Mouse (Mus musculus) layer of hippocampus, adult 9-10 months (tissue): ENCODE results near the gene Naaa.

ENCODE experiments used
- DNase-seq: peaks from one replicate; pipeline ENCODE4 v3.0.0; 2022; ENCODE audit warnings: low spot score

The Naaa gene

DNA sequence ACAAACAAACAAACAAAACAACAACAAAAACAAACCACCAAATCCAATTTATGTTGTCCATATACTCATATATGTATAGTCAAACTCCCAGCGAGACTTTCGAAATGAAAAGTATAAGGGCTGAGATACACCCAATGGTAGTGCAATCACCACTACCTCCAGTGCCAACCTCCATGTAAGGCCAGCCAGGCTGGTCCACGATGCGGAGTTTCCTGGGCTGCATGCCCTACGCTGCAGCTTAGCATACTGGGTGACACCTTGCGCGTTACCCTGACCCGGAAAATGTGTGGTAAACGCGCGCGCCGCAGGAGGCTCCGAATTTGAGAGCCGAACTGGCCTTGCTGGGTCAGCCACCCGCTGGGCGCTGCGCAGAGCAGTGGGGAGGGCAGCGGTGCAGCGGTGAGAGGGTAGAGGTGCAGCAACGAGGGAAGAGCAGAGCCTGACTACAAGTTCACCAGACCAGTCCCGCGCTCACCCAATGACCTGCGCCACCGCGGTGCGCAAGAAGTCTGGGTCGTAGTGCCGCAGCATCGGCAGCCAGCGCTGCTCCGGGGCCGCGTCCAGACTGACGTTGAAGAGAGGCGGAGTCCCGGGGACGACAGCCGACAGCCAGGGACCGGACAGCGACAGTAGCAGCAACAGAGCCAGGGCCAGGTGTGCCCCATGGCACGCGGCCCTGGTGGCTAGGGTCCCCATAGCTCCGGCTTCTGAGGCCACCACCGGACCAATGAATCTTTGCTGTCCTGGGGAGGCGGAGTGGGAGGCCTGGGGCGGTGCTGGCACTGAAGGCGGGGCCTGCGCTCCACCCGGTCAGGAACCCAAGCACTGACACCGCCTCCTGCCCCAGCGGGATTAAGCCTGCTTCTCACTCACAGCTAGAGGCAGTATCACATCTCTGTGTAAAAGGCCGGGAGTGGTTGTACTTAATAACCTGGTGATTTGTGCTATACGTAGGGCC lies at the start of gene Naaa:
Gene Naaa, minus strand, starts transcription at position 734 of the 958 bp plus-strand sequence.
- DNase-seq: peak; percentile 60

- no peak for DNase-seq
These were observed 49.4 kb upstream of the Naaa start for GRCm38 (mm10) chr5:92327367-92327766.

DNA sequence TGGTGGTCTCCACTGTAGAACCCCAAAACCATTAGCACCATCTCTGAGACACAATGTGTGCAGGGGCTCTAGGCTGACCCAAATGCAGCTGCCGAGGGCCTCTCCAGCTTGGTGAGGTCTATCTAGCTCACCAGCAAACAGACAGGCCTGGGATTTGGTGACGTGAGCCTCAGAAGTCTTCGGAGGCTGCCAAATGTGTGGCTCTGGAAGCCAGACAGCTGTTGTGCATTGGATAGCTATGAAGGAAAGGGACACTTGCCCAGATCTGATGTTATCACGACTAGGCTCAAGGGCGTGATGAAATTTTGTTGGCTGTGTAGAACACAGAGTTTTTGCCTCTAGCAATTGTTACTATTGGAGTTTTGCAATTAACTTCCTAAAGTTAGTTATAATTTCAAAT lies 45.3 kb upstream of the Naaa start:
- DNase-seq: no peak

DNA sequence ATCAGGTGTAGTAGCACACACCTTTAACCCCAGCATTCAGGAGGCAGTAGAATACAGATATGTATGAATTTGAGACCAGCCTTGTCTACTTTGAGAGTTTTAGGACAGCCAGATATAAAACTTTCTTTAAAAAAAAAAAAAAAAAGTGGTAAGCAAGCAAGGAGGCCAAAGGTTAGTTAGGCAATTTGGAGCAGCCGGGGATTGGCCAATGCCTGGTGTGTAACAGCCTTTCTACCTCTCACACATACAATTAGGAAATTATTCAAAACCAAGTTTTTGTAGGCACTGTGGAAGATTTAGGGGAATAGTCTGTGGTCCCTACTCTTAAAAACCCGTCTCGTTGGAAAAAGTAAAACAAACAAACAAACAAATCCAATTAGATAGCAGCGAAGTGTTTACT lies 44.6 kb upstream of the Naaa start:
- DNase-seq: no peak

DNA sequence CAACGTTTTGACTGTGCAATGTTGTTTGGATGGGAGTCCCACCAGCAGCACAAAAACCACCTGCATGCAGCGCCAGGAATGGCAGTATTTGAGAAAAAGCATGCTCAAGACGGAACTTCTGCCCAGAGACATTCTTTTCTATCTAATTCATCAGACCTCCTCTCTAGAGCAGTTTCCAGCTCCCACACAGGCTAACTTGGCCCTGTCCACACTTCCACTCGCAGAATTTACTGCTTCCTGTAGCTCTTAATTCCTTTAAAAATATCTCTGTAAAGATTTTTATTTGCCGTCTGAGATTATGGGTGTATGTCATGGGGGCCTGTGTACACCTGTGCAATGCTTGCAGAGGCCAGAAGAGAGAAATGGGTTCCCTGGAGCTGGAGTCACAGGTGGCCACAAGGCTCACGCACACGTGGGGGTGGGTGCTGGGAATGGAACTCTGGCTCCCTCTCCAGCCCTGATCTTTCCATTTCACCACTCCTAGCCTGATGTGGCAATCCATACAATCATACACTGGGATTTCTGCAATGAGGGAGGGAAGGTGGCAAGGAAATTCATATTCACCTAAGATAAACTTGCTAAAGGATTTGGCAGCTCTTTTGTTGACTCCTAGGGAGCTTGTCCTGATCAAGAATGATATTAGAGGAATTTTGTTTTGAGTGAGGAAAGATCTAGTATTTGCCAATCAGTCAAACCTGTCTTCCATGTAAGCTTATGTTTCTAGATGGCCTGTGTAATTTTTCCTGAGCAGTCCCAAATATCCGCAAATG lies 43.8 kb upstream of the Naaa start:
- DNase-seq: no peak

DNA sequence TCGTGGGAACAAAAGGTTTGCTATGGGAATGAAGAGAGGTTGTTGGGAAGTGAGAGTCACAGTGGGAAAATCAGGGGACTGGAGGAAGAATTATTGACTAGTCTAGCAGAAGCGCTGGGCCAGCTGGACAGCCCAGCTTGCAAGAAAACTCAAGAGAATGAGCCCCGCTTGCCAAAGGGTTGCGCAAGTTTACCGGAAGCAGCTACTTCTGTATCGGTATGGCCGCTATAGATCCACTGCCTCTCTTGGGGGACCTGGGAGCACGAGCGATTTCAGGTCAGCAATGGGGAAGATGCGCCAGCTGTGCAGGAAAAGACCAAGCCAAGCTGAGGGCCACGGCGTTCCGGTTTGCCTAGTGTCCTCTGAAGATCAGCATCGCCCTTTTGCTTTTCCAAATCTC lies 40.6 kb upstream of the Naaa start:
- no peak for DNase-seq

- DNase-seq: no peak
These were observed 40.1 kb upstream of the Naaa start for GRCm38 (mm10) chr5:92318119-92318518.

- DNase-seq: no peak
These were observed 35.8 kb upstream of the Naaa start for GRCm38 (mm10) chr5:92313776-92314175.

DNA sequence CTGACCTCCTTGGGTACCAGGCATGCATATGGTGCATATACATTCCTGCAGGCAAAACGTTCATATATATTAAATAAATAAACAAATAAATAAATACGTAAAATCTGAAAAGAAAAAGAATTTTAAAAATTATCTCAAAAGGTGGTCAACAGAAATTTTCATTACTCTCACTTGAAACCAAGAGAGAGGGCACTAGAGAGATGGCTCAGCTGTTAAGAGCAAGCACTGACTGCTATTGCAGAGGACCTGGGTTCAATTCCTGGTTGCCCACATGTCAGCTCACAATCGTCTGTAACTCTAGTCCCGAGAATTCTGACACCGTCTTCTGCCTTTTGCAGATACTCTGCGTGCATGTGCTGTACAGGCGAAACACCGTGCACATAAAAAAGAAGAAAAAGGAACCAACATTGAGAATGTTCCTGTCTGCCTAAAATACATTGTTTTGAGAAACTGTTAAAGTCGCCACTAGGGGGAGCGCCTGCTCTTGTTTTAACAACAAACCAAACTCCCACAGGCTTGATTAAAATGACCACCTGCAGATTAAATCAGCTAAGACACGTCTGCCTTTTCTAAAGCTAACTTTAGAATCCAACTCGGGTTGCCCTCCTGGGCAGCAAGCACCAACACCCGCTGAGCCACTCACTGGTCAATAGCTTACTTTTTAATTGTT lies 34.2 kb upstream of the Naaa start:
- peak; percentile 94 for DNase-seq

- peak; percentile 81 for DNase-seq
These were observed 31.9 kb upstream of the Naaa start, which contains the start of gene Sdad1 for GRCm38 (mm10) chr5:92309681-92310511. TSS of gene Sdad1 (minus strand) at chr5:92310479.

DNA sequence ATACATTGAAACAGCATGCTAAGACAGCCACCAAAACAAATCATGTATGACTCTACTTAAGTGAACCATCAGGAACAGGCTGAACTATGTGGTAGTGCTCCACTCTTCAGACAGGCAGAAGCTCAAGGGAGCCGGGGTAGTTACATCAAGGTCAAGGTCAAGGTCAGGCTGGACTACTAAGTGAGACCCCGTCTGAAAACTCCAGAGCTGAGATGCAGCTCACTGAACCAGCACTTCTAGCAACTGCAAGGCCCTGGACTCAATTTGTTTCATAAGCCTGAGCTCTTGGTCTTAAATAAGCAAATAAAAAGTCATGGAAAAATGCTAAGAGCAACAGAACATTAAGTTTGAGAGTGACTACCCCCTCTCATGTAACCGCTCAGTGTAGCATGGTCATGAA lies 26.3 kb upstream of the Naaa start:
- no peak for DNase-seq

DNA sequence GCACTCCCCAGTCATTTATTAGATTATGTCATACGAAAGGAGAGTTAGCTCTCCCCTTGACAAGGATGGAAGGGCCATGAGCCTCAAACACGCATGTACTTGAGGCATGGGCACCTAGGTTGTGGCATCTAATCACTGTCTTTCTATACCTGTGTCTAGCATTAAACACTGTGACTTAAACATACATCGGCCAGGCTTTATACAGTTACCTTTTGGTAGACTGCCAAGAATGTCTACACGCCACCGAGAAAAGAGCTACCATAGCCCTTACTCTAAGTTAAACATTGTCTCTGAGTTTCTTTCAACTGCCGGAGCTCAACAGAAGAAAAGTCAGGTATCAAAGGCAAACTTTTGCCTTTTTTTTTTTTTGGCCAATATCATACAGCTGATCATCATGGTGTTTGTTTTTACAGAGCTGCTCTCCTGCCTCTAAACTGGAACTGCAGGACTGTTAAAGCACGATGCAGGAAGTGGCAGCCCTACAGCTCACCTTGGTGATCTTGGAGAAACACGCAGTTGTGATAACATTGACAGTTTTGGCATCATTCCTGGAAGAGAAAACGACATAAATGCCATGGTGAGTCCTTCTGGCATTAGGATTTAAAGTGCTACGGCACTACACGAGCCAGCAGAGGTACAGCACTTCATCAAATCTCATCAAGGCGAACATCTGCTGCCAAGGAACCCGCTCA lies 24.3 kb upstream of the Naaa start:
- DNase-seq: no peak

DNA sequence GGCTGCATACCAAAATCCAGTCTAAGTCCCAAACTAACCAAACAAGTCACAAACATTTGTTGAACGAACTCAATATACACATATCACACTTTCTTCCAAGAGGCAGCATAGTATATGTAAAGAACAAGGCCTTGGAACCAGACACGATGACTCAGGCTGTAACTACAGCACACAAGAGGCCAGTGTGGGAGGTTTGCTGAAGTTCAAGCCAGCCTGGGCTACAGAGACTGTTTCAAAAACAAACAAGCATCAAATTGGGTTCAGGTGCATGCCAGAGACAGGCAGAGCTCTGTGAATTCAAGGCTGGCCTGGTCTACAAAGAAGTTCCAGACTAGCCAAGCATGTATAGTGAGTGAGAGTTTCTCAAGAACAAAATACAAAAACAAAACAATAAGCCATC lies 16.6 kb upstream of the Naaa start:
- no peak for DNase-seq

GRCm38 (mm10) chr5:92291652-92292414 lies 13.9 kb upstream of the Naaa start:
- no peak for DNase-seq

- no peak for DNase-seq
These were observed 9.9 kb upstream of the Naaa start for GRCm38 (mm10) chr5:92287840-92288239.

GRCm38 (mm10) chr5:92283107-92283506 lies 5.1 kb upstream of the Naaa start:
- no peak for DNase-seq

- no peak for DNase-seq
These were observed 4.6 kb upstream of the Naaa start for GRCm38 (mm10) chr5:92282571-92282970.

DNA sequence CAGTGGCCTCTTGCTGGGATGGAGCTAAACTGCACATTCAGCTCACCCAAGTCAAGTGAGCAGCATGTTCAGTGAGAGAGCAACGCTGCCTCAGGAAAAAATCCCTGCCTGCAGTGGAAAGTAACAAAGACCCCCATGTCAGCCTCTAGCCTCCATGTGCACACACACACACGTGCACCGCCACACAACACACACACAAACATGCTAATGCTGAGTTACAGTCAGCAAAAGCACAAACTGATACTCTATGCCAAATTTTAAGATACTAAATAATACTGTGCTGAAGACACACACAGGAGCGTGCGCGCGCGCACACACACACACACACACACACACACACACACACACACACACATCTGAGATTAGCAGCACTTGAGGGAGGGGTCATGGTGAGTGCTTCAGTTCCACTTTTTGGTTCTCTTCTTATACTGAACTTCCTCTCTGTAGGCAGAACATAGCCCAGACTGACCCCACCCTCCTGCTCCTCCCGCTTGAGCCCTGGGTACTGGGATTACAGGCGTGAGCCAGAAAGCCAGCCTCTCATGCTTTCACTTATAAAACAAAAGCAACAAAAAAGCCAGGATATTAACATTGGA lies 1.1 kb upstream of the Naaa start:
- DNase-seq: no peak

DNA sequence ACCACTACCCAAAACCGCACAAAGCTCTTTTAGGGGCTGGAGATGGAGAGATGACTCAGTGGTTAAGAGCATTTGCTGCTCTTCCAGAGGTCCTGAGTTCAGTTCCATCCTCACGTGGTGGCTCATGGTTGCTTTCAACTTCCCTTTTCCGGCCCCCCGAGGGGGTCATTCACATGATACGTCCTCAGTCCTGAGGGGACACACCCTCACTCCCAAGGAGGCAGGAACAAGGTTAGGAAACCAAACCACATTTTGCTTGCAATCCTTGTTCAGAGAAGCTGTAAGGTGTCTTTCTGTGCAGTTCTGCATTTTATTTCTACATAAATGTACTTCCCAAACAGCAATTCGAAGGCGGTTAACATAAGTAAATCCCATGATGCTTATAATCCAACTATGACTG lies 7.5 kb downstream of the Naaa start:
- DNase-seq: no peak
